Mouse (Mus musculus) common myeloid progenitor, adult 5-6 weeks (primary cell): ENCODE measurements at regions not wholly inside any gene's neighbourhood (a gene's known extent, or its start where the extent isn't known, plus 50 kb on each side); places are given as distances from the start of the nearest gene placed in this dataset.

Source experiments
- ATAC-seq: replicated peaks from 2 replicates; pipeline ENCODE4 v1.8.0; 2016; ENCODE audit warnings: low read depth, mild to moderate bottlenecking, moderate TSS enrichment, inconsistent platforms; ENCODE audit not compliant: poor library complexity, severe bottlenecking

- no peak for ATAC-seq
Measured at GRCm38 (mm10) chr3:138655479-138655878, 86.5 kb upstream of the Tspan5 start.

GRCm38 (mm10) chr3:138662625-138663024 is 79.4 kb upstream of the Tspan5 start:
- ATAC-seq: peak; percentile 84; the same call in 1 of the 2 replicates

DNA sequence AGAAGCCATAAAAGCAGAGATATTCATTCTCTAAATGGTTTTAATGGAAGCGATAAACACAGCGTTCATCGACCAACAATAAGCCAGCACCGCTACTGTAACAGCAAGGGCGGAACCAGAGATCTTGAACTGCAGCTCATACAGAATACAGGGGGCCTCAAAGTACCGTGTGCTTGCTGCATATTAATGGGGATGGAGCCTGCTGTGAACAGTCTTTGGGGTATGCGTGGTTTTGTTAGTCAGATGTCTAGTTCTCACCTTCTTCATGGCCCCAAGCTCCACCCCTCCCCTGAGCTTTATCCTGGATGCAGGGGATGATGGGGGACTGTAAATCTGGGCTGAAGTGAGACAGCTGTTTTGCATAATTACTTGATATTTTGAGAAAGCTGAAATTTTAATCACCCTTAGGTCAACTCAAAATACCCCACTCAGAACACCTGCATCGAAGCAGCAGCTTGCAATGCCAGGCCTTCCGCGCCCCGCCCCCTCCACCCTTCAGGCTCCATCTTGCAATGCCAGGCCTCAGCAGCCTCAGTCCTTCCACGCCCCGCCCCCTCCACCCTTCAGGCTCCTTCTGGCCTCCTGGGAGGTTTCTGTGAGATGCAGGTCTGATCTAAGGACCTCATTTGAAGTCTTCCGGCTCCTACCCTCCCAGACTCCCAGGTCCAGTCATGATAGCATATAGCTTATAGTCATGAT is 73.5 kb upstream of the Tspan5 start:
- ATAC-seq: no peak

GRCm38 (mm10) chr3:138675881-138676280 is 66.1 kb upstream of the Tspan5 start:
- ATAC-seq: no peak

- peak; percentile 85 for ATAC-seq
Measured at GRCm38 (mm10) chr3:138678351-138678750, 63.6 kb upstream of the Tspan5 start.

DNA sequence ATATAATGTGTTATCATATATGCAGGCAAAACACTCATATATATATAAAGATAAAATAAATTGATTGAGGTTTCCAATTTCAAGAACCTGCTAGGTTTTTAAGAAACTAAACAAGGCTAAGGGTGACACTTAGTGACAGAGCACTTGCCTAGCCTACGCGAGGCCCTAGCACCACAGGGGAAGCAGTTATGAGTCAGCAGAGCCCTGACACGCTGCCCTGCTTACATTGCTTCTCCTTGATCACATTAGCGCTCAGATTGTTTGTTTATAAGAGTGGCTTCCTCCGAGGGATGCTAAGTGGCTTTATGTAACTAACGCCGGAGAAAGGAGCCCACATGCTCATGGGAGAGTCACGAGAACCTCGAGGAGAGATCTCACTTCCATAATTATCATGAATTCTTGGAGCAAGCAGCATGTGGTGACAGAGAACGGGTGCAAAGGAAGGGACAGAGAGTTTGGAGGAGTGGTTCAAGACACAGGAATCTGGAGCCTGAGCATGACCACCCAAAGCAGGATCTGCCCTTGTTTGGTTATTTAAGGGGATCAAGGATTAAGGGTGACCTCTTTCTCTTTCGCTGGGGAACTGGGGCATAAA is 55.3 kb upstream of the Tspan5 start:
- 0 out of 2 replicates have a peak, but pooled peaks have one; percentile 56 for ATAC-seq

GRCm38 (mm10) chr3:138688606-138689005 is 53.4 kb upstream of the Tspan5 start:
- ATAC-seq: no peak
